Mouse (Mus musculus) right cerebral cortex, postnatal 36 days (tissue): Measurements from ENCODE around the gene Cdyl.

ENCODE experiments used
- DNase-seq, 2 experiments: peaks; one replicate each; pipeline ENCODE4 v3.0.0; 2022; ENCODE audit warnings: low spot score in 2 of 2, mixed read lengths in 1 of 2

Cdyl gene

GRCm38 (mm10) chr13:35756393-35757338, 97.0 kb downstream of the Cdyl start:
- no peak for DNase-seq

DNA sequence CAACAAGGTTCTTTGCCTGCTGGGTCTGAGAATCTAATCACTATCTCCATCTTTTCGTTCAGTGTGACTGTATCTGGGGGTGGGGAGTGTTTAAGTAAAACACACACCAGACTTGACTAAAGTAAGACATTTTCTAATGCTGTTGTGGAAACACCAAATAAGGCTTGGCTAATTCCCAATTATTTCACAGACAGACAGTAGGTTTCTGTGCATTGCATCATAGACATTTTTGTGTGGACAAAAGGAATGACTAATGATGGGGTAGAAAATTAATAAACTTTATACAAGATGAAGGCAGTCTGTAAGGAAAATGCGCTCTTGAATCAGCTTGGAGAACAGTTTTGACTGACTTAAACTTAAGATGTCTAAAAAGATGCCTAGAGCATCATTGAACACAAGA, 100.7 kb downstream of the Cdyl start:
- DNase-seq, result no peak

DNA sequence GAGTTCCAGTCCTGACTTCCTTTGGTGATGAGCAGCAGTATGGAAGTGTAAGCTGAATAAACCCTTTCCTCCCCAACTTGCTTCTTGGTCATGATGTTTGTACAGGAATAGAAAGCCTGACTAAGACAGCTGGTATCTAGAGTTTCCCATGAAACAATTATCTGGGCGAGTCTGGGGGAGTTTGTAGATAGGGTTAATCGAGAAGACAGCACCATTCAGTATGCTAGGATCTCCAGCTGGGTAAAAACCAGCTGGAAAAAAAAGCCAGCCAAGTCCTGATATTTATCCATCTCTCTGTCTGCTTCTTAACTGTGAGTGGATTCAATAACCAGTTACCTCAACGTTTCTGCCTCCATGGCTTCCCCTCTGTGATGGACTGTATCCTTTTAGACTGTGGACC, 104.9 kb downstream of the Cdyl start:
- DNase-seq, result no peak

DNA sequence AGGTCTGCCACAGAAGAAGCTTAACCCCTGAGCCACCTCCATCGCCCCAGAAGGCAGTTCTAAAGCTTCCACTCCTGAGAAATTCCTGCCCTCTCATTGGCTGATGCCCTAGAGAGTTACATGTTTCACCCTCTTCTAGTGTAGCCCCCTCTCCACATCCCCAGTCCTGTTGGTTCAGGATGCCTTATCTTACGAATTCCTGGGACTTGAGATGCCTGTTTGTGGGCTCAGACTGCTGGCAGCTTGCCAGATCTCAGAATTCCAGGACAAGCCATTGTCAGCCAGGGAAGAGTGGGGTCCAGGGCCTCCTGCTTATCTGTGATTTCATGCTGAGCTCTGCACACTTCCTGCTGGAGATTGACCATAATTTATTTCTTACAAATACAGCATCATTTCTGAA, 106.2 kb downstream of the Cdyl start:
- DNase-seq, result no peak

GRCm38 (mm10) chr13:35769673-35770072, 110.0 kb downstream of the Cdyl start:
- DNase-seq, result no peak

DNA sequence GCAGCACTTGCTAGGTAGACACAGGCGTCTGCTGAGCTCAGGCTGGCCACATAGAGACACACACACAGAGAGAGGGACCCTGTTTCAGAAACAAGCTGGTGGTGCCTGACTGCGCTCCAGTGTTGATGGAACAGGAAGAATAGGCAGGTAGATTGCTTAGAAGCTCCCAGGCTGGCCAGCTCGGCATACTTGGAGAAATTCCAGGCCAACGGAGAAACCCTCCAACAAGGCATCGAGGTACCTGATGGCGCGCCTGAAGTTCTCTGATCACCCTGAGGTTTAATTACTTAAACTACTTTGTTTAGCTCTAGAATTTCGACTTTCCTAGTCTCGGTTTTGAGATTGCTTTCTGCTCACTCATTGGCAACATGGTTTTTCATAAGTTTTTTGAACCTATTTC, 110.8 kb downstream of the Cdyl start:
- DNase-seq, result no peak

GRCm38 (mm10) chr13:35771968-35772382, 112.3 kb downstream of the Cdyl start:
- peak in 1 of 2 experiments; percentile 8 for DNase-seq

- DNase-seq, result no peak
Observed at GRCm38 (mm10) chr13:35773763-35774162, 114.1 kb downstream of the Cdyl start.

DNA sequence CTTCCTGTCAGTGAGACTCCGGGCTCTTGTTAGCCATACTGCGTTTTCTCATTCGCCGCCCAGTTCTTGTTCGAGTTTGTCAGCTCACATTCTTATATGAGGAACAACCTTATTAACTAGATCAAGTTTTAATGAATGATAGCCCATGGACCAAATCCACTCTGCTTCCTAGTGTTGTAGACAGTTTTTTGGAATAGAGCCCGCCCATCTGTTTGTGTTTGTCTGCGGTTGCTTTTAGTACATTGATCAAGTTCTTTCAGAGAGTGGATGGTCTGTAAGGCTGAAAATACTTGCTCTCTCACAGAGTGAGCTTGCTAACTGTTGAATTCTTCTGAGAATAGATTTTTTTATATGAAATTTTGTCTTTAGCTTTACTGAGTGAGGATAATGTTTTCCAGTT, 116.5 kb downstream of the Cdyl start:
- no peak for DNase-seq

DNA sequence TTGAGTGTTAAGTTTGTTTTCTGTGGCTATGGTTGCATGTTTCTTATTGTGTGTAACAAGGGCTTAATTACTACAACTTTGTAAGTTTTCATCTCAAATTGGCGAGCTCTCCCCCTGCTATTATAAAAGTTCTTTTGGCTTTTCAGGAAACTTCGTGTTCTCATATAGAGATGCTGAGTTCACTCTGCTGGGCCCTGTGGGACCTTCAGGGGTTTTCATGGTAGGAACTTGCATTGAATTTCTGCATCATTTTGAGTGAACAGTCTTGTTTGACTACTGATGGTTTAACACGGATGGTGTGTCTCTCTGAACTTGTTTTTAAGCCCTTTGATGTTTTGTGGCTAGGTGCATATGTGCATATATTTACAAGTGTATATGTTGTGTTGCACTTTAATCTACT, 121.1 kb downstream of the Cdyl start:
- no peak for DNase-seq

DNA sequence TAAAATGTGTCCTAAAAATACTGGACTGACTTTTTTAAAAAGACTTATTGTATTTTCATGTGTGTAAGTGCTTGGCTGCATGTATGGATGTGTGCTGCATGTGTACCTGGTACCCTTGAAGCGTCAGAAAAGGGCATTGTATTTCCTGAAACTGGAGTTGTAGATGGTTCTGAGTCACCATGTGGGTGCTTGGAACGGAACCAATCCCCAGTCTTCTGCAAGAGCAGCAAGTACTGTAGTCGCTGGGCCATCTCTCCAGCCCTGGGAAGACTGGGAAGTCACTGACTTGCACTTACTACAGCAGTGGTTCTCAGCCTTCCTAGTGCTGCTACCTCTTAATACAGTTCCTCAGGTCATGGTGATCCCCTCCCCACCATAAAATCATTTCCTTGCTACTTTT, 122.1 kb downstream of the Cdyl start:
- DNase-seq, result no peak

- peak in 1 of 2 experiments; percentile 15 for DNase-seq
Observed at GRCm38 (mm10) chr13:35782949-35783348, 123.3 kb downstream of the Cdyl start.

- DNase-seq, result no peak
Observed at GRCm38 (mm10) chr13:35783576-35783975, 123.9 kb downstream of the Cdyl start.

DNA sequence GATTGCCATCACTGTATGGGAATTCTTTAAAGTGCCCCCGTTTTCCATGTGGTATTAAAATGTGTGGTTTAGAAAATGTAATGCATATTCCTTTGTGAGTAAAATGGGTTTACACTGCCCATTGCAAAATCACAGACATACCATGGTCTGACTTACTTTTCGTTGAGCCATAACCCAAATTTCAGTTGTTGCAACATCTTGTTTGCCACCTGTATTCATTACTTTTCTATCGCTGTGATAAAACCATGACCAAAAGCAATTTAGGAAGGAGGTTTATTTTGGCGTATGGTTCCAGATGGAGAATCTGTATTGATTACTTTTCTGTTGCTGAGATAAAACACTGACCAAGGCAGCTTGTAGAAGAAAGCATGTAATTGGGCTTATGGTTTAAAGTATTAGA, 124.6 kb downstream of the Cdyl start:
- no peak for DNase-seq

- DNase-seq, result no peak
Observed at GRCm38 (mm10) chr13:35785330-35785939, 125.8 kb downstream of the Cdyl start.

GRCm38 (mm10) chr13:35786726-35787399, 127.2 kb downstream of the Cdyl start:
- DNase-seq, result no peak

DNA sequence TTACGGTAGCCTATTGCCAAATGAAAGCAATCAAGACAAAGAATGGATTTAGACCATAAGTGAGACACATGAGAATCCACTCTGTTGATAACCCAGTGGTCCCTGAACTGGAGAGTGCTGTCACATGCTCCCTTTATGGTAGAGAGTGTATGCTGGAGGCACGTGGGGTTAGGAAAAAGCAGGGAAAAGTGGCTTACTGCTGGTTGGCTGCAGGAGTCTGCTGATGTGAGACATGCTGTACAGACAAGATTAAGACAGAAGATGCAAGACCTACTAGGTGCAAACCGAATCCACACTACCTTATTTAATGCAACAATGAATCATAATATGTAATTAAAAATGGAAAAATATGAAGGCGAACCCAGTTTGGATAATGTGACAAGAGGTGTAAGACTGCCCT, 129.9 kb downstream of the Cdyl start:
- DNase-seq, result no peak

GRCm38 (mm10) chr13:35790431-35790830, 130.8 kb downstream of the Cdyl start:
- no peak for DNase-seq

GRCm38 (mm10) chr13:35794309-35794708, 134.7 kb downstream of the Cdyl start:
- DNase-seq, result no peak

DNA sequence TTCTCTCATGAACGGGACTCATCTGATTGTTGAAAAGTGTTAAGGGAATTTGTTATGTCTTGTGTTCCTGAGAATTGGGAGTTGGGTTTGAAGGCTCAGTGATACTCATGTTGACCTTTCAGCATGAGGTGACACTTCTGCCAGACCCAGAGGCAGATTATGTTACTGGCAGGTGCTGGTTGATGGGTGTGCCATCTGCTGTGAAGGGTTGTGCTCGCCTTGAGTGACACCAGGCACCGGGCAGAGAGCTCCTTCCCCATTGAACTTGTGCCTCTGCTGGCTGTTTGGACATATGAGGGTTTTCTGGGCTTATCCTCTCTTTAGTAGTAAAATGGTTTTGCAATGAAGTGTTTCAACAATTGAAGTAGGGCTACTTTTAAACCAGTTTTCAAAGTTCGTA, 135.1 kb downstream of the Cdyl start:
- no peak for DNase-seq

DNA sequence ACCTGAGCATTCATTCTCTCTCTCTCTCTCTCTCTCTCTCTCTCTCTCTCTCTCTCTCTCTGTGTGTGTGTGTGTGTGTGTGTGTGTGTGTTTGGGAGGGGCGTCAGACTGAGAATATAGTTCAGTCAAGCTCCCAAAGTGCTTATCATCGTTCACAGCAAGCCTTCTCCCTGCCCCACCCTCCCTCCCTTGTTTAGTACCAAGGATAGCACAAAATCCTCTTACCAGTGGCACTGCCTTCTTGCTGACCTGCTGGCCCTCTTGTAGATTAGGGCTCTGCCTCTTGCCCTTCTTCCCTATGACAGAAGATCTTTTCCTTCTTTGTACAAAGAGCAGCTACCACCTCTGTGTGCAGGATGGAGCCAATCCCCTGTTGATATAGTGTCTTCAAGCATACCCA, 136.3 kb downstream of the Cdyl start:
- no peak for DNase-seq

DNA sequence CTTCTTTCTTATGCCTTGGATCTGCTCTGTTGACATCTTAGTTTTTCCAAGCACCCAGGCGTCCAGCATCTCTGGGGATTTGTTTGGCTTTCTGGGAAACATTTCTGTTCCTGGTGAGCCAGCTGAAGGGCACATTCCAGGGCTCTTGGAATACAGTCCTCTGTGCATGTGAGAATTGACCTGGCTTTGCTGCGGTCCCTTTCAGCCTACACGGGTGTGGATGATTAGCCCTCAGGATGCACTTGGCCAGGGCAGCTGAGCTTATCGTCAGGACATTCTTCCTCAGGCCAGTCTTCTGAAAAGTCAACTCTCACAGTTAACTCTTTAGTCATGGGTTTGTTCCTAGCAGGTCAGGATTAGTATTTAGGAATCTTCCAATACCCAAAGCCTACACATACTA, 136.7 kb downstream of the Cdyl start:
- DNase-seq, result no peak
